Mouse (Mus musculus) myocyte (in vitro differentiated cells): ENCODE data around the gene Olfr828. TPM values are rescaled to one million over a fixed set of nuclear protein-coding genes. Genes with fewer than 3 reads are reported as not detected.

Experiments
- H3K27me3 ChIP-seq: one replicate; pipeline ENCODE4 v1.6.1; 2011; ENCODE audit not compliant: control insufficient read depth, insufficient read depth, insufficient read length
- H3K36me3 ChIP-seq: one replicate; pipeline ENCODE4 v1.6.1; 2011; ENCODE audit not compliant: control insufficient read depth, insufficient read depth
- H3K4me2 ChIP-seq: one replicate; pipeline ENCODE4 v1.6.1; 2011; ENCODE audit warnings: low read depth, control low read depth
- H3K4me3 ChIP-seq: one replicate; pipeline ENCODE4 v1.5.1; 2011; ENCODE audit warnings: mild to moderate bottlenecking, control low read depth, moderate library complexity
- H3K79me2 ChIP-seq: one replicate; pipeline ENCODE4 v1.6.1; 2011; ENCODE audit not compliant: control insufficient read depth, insufficient read depth
- H3ac ChIP-seq: one replicate; pipeline ENCODE4 v1.6.1; 2011; ENCODE audit not compliant: control insufficient read depth, insufficient read length
- CEBPB ChIP-seq: IDR thresholded peaks from 2 replicates; pipeline ENCODE4 v1.6.1; 2011; ENCODE audit warnings: mild to moderate bottlenecking, moderate library complexity; ENCODE audit not compliant: poor library complexity, insufficient read depth, severe bottlenecking
- E2F4 ChIP-seq: IDR thresholded peaks from one replicate; pipeline ENCODE4 v1.6.1; 2011; ENCODE audit warnings: mild to moderate bottlenecking, control low read depth, moderate library complexity; ENCODE audit not compliant: insufficient read depth
- MAX ChIP-seq: IDR thresholded peaks from one replicate; pipeline ENCODE4 v1.6.1; 2011; ENCODE audit warnings: low read depth, mild to moderate bottlenecking, control low read depth
- MYOD1 ChIP-seq, 3 experiments: IDR thresholded peaks; one replicate each; pipeline ENCODE4 v1.6.1; 2011; ENCODE audit warnings: control low read depth in 2 of 3, low read depth in 2 of 3, mild to moderate bottlenecking in 2 of 3, moderate library complexity in 1 of 3; ENCODE audit not compliant: insufficient read length in 2 of 3, control insufficient read depth in 1 of 3
- MYOG ChIP-seq, 3 experiments: IDR thresholded peaks; one replicate each; pipeline ENCODE4 v1.6.1; 2011; ENCODE audit warnings: control low read depth in 2 of 3, low read depth in 2 of 3, mild to moderate bottlenecking in 2 of 3; ENCODE audit not compliant: insufficient read length in 2 of 3, control insufficient read depth in 1 of 3, insufficient read depth in 1 of 3
- POLR2A ChIP-seq: IDR thresholded peaks from one replicate; pipeline ENCODE4 v1.6.1; 2011; ENCODE audit warnings: low read depth, mild to moderate bottlenecking, control low read depth, moderate library complexity; ENCODE audit not compliant: insufficient read length
- POLR2AphosphoS2 ChIP-seq: IDR thresholded peaks from one replicate; pipeline ENCODE4 v1.6.1; 2011; ENCODE audit warnings: low read depth, control low read depth; ENCODE audit not compliant: insufficient read length
- REST ChIP-seq: IDR thresholded peaks from one replicate; pipeline ENCODE4 v1.6.1; 2011; ENCODE audit warnings: mild to moderate bottlenecking, control low read depth, moderate library complexity; ENCODE audit not compliant: insufficient read depth, insufficient read length
- SRF ChIP-seq: IDR thresholded peaks from one replicate; pipeline ENCODE4 v1.6.1; 2011; ENCODE audit warnings: low read depth; ENCODE audit not compliant: control insufficient read depth, insufficient read length
- TCF12 ChIP-seq: IDR thresholded peaks from one replicate; pipeline ENCODE4 v1.6.1; 2011; ENCODE audit warnings: mild to moderate bottlenecking, control low read depth; ENCODE audit not compliant: poor library complexity, insufficient read depth, severe bottlenecking
- TCF3 ChIP-seq: IDR thresholded peaks from one replicate; pipeline ENCODE4 v1.6.1; 2011; ENCODE audit warnings: low read depth, control low read depth; ENCODE audit not compliant: insufficient read length
- USF1 ChIP-seq: IDR thresholded peaks from one replicate; pipeline ENCODE4 v1.6.1; 2011; ENCODE audit warnings: low read depth, mild to moderate bottlenecking, control low read depth, moderate library complexity
- polyA plus RNA-seq: library from polyadenylated mRNA; unstranded; fragments of >200 nt; fragmentation: generic; extraction: Trizol; gene quantifications from one replicate; pipeline ENCODE4 v1.2.1, GENCODE M21; 2012; ENCODE audit warnings: missing spikeins

The Olfr828 gene
- not detected for polyA plus RNA-seq

- H3K79me2 ChIP-seq: no peaks in the 10 kb centered on the region
- no peak within 1 kb of the TSS for H3ac ChIP-seq
- H3K4me2 ChIP-seq: no peak within 1 kb of the TSS
- TF ChIP-seq POLR2AphosphoS2: no peak
- TF ChIP-seq SRF: no peak
- TF ChIP-seq USF1: no peak
- no peak for TF ChIP-seq E2F4
- TF ChIP-seq MYOD1 (IDR thresholded peaks at IDR 0.05; ENCODE audit: control insufficient read depth in 1 of 3, insufficient read length in 2 of 3, low read depth in 2 of 3): no peak
- no peak for TF ChIP-seq POLR2A
- no peak for TF ChIP-seq TCF12
- TF ChIP-seq REST: no peak
- TF ChIP-seq MAX: no peak
- TF ChIP-seq MYOG (IDR thresholded peaks at IDR 0.05; ENCODE audit: control insufficient read depth in 1 of 3, insufficient read depth in 1 of 3, insufficient read length in 2 of 3, low read depth in 2 of 3): no peak
- no peak for TF ChIP-seq TCF3
- no peak for TF ChIP-seq CEBPB
- no peaks in the 10 kb centered on the region for H3K36me3 ChIP-seq
- no peaks in the 10 kb centered on the region for H3K27me3 ChIP-seq
- no peak within 1 kb of the TSS for H3K4me3 ChIP-seq
Measured at GRCm38 (mm10) chr9:18819426-18819825, at the start of gene Olfr828. Gene Olfr828 (minus strand): TSS chr9:18819526.

DNA sequence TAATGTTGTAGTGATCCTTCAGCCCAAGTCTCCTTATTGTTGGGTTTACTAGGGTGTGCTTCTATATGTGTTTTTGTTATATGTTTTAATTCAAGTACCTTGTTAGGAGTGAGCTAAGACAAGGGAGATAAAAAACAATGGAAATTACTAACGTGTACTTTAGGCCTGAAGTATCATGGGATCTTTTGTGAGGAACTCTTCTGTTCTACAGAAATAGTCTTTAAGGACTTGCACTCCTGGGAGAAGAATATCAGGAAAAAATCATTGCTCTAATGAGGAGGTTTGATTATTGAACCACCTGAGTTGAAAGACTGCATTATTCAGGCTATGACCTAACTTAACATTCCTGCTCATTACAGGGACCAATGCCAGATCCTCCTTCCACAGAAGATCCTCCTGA, 35.3 kb upstream of the Olfr828 start, which contains the start of gene Olfr829:
Olfr829 (plus strand) TSS at position 301 of the 400 bp plus-strand sequence.
- Histone ChIP-seq H3K79me2 (no peaks in the 10 kb centered on the region), H3K4me2 (no peak within 1 kb of the TSS), H3ac (no peak within 1 kb of the TSS), H3K27me3 (no peaks in the 10 kb centered on the region), H3K36me3 (no peaks in the 10 kb centered on the region), H3K4me3 (no peak within 1 kb of the TSS)
- TF ChIP-seq MYOG (IDR thresholded peaks at IDR 0.05; ENCODE audit: control insufficient read depth in 1 of 3, insufficient read depth in 1 of 3, insufficient read length in 2 of 3, low read depth in 2 of 3) (no peak), REST (no peak), POLR2A (no peak), POLR2AphosphoS2 (no peak), CEBPB (no peak), MYOD1 (IDR thresholded peaks at IDR 0.05; ENCODE audit: control insufficient read depth in 1 of 3, insufficient read length in 2 of 3, low read depth in 2 of 3) (no peak), USF1 (no peak), E2F4 (no peak), TCF12 (no peak), TCF3 (no peak), SRF (no peak), MAX (no peak)

DNA sequence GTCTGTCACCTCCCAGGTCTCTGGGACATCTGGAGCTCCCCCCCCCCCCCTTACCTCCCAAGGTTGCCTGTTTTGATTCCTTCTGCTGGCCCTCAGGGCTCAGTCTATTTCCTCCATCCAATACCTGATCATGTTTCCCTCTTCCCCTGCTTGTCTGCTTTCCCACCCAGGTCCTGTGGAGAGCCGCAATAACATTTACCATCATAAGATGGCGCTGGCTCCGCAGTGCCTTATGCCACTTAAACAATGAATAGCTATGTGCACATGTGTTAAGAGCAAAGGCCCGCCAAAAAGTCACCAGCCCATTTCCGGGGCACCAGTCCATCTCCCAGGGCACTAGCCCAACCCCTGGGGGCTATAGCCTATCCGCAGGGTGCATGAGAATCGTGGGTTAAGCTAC, 34.0 kb downstream of the Olfr828 start:
- Histone ChIP-seq H3K79me2 (no peaks in the 10 kb centered on the region), H3K4me3 (no peak overlapping the region), H3K27me3 (no peaks in the 10 kb centered on the region), H3K36me3 (no peaks in the 10 kb centered on the region), H3ac (no peak overlapping the region), H3K4me2 (no peak overlapping the region)
- TF ChIP-seq REST (no peak), MYOD1 (IDR thresholded peaks at IDR 0.05; ENCODE audit: control insufficient read depth in 1 of 3, insufficient read length in 2 of 3, low read depth in 2 of 3) (no peak), POLR2AphosphoS2 (no peak), POLR2A (no peak), CEBPB (no peak), MYOG (IDR thresholded peaks at IDR 0.05; ENCODE audit: control insufficient read depth in 1 of 3, insufficient read depth in 1 of 3, insufficient read length in 2 of 3, low read depth in 2 of 3) (no peak), TCF3 (no peak), E2F4 (no peak), MAX (no peak), SRF (no peak), USF1 (no peak)

- Histone ChIP-seq H3K36me3 (no peaks in the 10 kb centered on the region), H3K27me3 (no peaks in the 10 kb centered on the region), H3K79me2 (no peaks in the 10 kb centered on the region), H3ac (no peak overlapping the region), H3K4me2 (no peak overlapping the region), H3K4me3 (no peak overlapping the region)
- TF ChIP-seq MAX (no peak), CEBPB (no peak), E2F4 (no peak), TCF3 (no peak), MYOG (IDR thresholded peaks at IDR 0.05; ENCODE audit: control insufficient read depth in 1 of 3, insufficient read depth in 1 of 3, insufficient read length in 2 of 3, low read depth in 2 of 3) (no peak), USF1 (no peak), TCF12 (no peak), MYOD1 (IDR thresholded peaks at IDR 0.05; ENCODE audit: control insufficient read depth in 1 of 3, insufficient read length in 2 of 3, low read depth in 2 of 3) (no peak), POLR2AphosphoS2 (no peak), SRF (no peak), REST (no peak), POLR2A (no peak)
Measured at GRCm38 (mm10) chr9:18779476-18779875, 39.9 kb downstream of the Olfr828 start.

DNA sequence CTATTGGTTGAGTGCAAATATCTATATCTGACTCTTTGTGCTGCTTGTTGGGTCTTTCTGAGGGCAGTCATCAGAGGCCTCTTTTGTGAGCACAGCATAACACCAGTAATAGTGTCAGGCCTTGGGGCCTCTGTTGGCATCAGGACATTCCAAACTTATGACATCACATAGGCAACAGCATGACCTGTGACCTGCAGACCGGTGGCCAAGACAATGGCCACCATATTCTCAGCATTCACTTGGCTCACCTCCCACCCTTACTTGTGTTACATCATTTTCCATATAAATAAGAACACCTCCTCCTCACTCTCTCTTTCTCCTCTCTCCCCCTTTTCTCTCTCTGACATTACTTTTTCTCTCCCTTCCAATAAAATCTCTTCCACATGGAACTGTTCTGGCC, 40.3 kb downstream of the Olfr828 start:
- H3ac ChIP-seq: no peak overlapping the region
- no peak overlapping the region for H3K4me3 ChIP-seq
- H3K36me3 ChIP-seq: no peaks in the 10 kb centered on the region
- H3K79me2 ChIP-seq: no peaks in the 10 kb centered on the region
- no peaks in the 10 kb centered on the region for H3K27me3 ChIP-seq
- TF ChIP-seq USF1: no peak
- TF ChIP-seq SRF: no peak
- TF ChIP-seq POLR2AphosphoS2: no peak
- no peak for TF ChIP-seq MYOD1 (IDR thresholded peaks at IDR 0.05; ENCODE audit: control insufficient read depth in 1 of 3, insufficient read length in 2 of 3, low read depth in 2 of 3)
- TF ChIP-seq MAX: no peak
- no peak for TF ChIP-seq POLR2A
- TF ChIP-seq MYOG (IDR thresholded peaks at IDR 0.05; ENCODE audit: control insufficient read depth in 1 of 3, insufficient read depth in 1 of 3, insufficient read length in 2 of 3, low read depth in 2 of 3): no peak
- TF ChIP-seq TCF3: no peak
- TF ChIP-seq TCF12: no peak
- no peak for TF ChIP-seq REST
- no peak for TF ChIP-seq CEBPB
- TF ChIP-seq E2F4: no peak
- no peak overlapping the region for H3K4me2 ChIP-seq
